In genomic region chr2:156497915-156498314, GRCm38 (mm10) we compare ENCODE assay signal across 9 mouse cellular contexts. TPM values are rescaled to one million over a fixed set of nuclear protein-coding genes. Genes with fewer than 3 reads are reported as not detected.
A peak's percentile ranks its signal among the peaks of the same experiment; 100 is the strongest.
DNase-seq lines count a peak whose midpoint lies in the region; ATAC-seq and TF ChIP-seq lines count a peak whose summit lies in the region.
"Had no signal": no experiment of that assay in that cellular context is flagged by ENCODE, and none has a peak within 500 bp of the region (broad histone marks: within the 10 kb centered on the region; RNA-seq: fewer than 3 reads in every experiment).

No protein-coding gene starts in this region.

- peak; percentile 31; the same call in 1 of the 2 replicates for ATAC-seq in hindbrain, postnatal 0 days

- H3K4me1 ChIP-seq in cortical plate, adult 2 months (ENCODE audit: control insufficient read depth, insufficient read depth, low read length) = peaks cover 5% of the 10 kb centered on the region
- no peaks in the 10 kb centered on the region for H3K4me1 ChIP-seq in hindbrain, postnatal 0 days (ENCODE audit: insufficient read depth, low read length)
- no peaks in the 10 kb centered on the region for H3K4me1 ChIP-seq in lung, adult 2 months (ENCODE audit: control insufficient read depth, insufficient read depth, low read length)
- H3K4me1 ChIP-seq: stomach, embryonic 15.5 days had no signal

- no peaks in the 10 kb centered on the region for H3K9me3 ChIP-seq in hindbrain, postnatal 0 days (ENCODE audit: low read length)
- H3K9me3 ChIP-seq: stomach, embryonic 15.5 days had no signal

- H3K4me3 ChIP-seq in cortical plate, adult 2 months (ENCODE audit: insufficient read depth, low read length) = no peak overlapping the region
- H3K4me3 ChIP-seq in hindbrain, postnatal 0 days (ENCODE audit: low read length) = no peak overlapping the region
- H3K4me3 ChIP-seq in lung, adult 2 months (replicated peaks; ENCODE audit: extremely low read depth, low read depth, low read length) = no peak overlapping the region
- H3K4me3 ChIP-seq: stomach, embryonic 15.5 days had no signal

- TF ChIP-seq CTCF in cortical plate, adult 2 months (IDR thresholded peaks at IDR 0.05; ENCODE audit: extremely low read depth, insufficient read depth, low read length) = peak; percentile 79
- TF ChIP-seq CTCF in hindbrain, postnatal 0 days (IDR thresholded peaks at IDR 0.05; ENCODE audit: low read depth) = peak; percentile 90
- TF ChIP-seq CTCF in lung, adult 2 months (IDR thresholded peaks at IDR 0.05; ENCODE audit: insufficient read depth, low read length) = peak; percentile 80

- WGBS in hindbrain, postnatal 0 days = 50% methylated on average over 5 of the region's 5 CpGs
- WGBS in lung, adult 2 months = 56% methylated on average over 5 of the region's 5 CpGs

- peak; percentile 62 for DNase-seq in gastrocnemius, adult 18-20 months (ENCODE audit: low spot score)
- no peak for DNase-seq in gastrocnemius, postnatal 25 days
- DNase-seq in urinary bladder, postnatal 25 days (ENCODE audit: low spot score) = peak; percentile 61
- no peak for DNase-seq in urinary bladder, postnatal 10 days (ENCODE audit: low spot score)
- peak; percentile 79 for DNase-seq in hindbrain, postnatal 0 days (ENCODE audit: low spot score)
- peak; percentile 57 for DNase-seq in lung, adult 2 months
- peak; percentile 56 for DNase-seq in skeletal muscle tissue, adult 2 months (ENCODE audit: low read depth, low spot score)

- H3K27me3 ChIP-seq in hindbrain, postnatal 0 days (ENCODE audit: insufficient read depth, low read length) = no peaks in the 10 kb centered on the region
- H3K27me3 ChIP-seq: stomach, embryonic 15.5 days had no signal

- no peak for TF ChIP-seq POLR2A in cortical plate, adult 2 months (IDR thresholded peaks at IDR 0.05; ENCODE audit: extremely low read depth, insufficient read depth, low read length)
- no peak for TF ChIP-seq POLR2A in lung, adult 2 months (IDR thresholded peaks at IDR 0.05; ENCODE audit: borderline replicate concordance, extremely low read depth, low read depth, low read length)

- H3K27ac ChIP-seq in cortical plate, adult 2 months (ENCODE audit: insufficient read depth, low read length) = no peak overlapping the region
- peak overlapping the region; percentile 3; the same call in 1 of the 2 replicates for H3K27ac ChIP-seq in hindbrain, postnatal 0 days
- H3K27ac ChIP-seq: stomach, embryonic 15.5 days had no signal

- H3K9ac ChIP-seq in hindbrain, postnatal 0 days (replicated peaks; ENCODE audit: low read length) = no peak overlapping the region
- H3K9ac ChIP-seq: stomach, embryonic 15.5 days had no signal

- H3K4me2 ChIP-seq in hindbrain, postnatal 0 days (ENCODE audit: low read depth, low read length) = no peak overlapping the region
- H3K4me2 ChIP-seq: stomach, embryonic 15.5 days had no signal

- peaks cover 25% of the 10 kb centered on the region for H3K36me3 ChIP-seq in hindbrain, postnatal 0 days (ENCODE audit: insufficient read depth, low read length)

RNA-seq across cellular contexts. Expression of gene Aar2, which starts 49.5 kb away (rescaled TPM):
- 10 to 100 TPM; 22.9 to 23.0 TPM for total RNA-seq in gastrocnemius, adult 18-20 months (2021)
- total RNA-seq in gastrocnemius, postnatal 25 days (2021) = 10 to 100 TPM; 18.0 to 19.5 TPM
- polyA plus RNA-seq in cortical plate, adult 2 months (2012; rRNA removed) = 30.2 and 30.8 TPM in 2 replicates
- total RNA-seq in hindbrain, postnatal 0 days (2014; rRNA removed) = 47.4 and 61.6 TPM in 2 replicates
- 39.2 and 40.3 TPM in 2 replicates for polyA plus RNA-seq in hindbrain, postnatal 0 days (2015; fragmentation: Nextera tagmentation; extraction: Ambion mirVana)
- polyA plus RNA-seq in lung, adult 2 months (2012; rRNA removed) = 31.3 and 35.0 TPM in 2 replicates

Comparison
In these comparisons a context has a peak if more than half of its experiments do, and no peak if none do; other contexts are left out.
1. DNase-seq: peak in gastrocnemius, adult 18-20 months (single experiment), urinary bladder, postnatal 25 days (single experiment), hindbrain, postnatal 0 days (single experiment), lung, adult 2 months (single experiment) and skeletal muscle tissue, adult 2 months (single experiment); none in gastrocnemius, postnatal 25 days (single experiment) and urinary bladder, postnatal 10 days (single experiment).
2. Peak in every context shown above with its lines, with median percentiles within 50 percentile points of each other: CTCF ChIP-seq.